Mouse (Mus musculus) adrenal gland (tissue): ENCODE measurements around the gene Tcea2.

Experiments
- intact Hi-C: fragments of 180-260 bp; cut with DNase I; formaldehyde crosslinking; loops from one replicate; pipeline ENCODE4 v1.15.1; 2025

Gene Tcea2

DNA sequence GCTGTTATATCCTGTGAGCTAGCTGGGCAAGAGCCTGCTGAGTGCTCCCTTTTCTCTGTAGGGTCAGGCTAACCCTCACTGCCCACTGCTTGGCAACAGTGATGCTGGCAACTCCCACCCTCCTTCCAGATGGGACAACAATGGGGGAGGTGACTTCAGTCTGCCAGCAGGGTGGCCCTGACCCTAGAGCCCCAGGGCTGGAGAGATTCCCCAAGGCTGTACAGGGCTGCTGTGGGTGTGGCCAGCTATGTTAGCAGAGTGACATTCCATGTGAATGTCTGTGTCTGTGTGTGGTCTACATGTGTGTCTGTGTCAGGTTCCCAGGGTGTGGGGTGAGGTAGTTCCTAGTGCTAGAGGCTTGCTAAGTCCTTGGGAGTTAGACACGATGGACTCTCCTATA, 6.6 kb upstream of the Tcea2 start:
- intact Hi-C loops, result no loop called here

GRCm38 (mm10) chr2:181674934-181675333, 5.2 kb upstream of the Tcea2 start:
- intact Hi-C loops, result loop anchor here (5.0 kb wide), 1 partner anchor 33 kb away; no protein-coding TSS in a partner anchor

- intact Hi-C loops, result loop anchor here (5.0 kb wide), 1 partner anchor 33 kb away; no protein-coding TSS in a partner anchor
Observed at GRCm38 (mm10) chr2:181675454-181675853, 4.7 kb upstream of the Tcea2 start.

DNA sequence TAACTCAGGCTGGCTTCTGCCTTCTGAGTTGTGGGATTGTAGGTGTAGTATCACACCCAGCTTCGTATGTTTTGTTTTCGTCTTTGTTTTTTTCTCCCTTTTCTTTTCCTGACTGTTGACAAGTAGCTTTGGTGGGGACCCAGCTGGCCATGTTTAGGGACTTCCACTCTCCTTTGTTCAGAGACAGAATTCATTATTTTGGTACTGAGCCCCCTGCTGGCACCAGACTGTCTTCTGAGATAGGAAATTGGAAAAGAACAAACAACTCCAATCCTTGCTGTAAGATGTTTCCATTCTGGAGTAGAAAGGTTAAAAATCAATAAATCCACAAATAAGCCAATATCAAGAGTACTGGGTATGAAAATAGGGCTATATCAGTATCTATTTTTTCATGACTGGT, 3.7 kb upstream of the Tcea2 start:
- intact Hi-C loops, result loop anchor here (5.0 kb wide), 1 partner anchor 34 kb away; no protein-coding TSS in a partner anchor

DNA sequence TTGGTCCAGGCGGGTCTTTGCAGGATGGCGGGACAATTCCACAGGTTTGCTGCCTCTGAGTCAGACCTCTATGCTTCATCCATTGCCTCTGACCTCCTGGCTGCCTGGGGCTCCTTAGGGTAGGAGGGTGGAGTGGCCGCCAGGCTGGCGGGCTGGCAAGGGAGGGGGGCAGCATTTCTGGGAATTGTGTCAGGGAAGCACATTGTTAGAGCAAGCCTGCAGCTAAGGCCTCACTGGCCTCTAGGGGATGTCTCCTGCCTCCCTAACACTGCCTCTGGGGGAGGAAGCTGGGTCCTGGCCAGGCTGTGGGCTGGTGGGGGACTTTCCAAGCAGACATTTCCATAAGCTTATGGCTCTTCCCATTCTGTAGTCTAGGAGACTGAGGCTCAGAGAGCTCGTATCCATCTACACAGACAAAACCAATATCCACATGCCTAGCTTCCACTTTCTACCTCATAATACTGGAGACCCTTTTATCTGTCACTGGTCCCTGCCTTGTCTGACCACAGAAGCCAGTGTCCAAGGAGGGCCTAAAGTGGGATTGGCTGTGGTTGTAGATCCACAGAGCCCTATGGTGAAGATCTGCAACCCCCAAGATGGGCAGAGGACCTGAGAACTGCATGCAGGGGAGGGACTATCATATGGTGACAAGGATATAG, 2.9 kb upstream of the Tcea2 start:
- intact Hi-C loops, result loop anchor here (5.0 kb wide), 1 partner anchor 35 kb away; no protein-coding TSS in a partner anchor

GRCm38 (mm10) chr2:181677755-181678098, 2.4 kb upstream of the Tcea2 start:
- intact Hi-C loops, result loop anchor here (2.0 to 5.0 kb wide), 2 partner anchors 19 to 35 kb away; no protein-coding TSS in a partner anchor

- intact Hi-C loops, result loop anchor here (2.0 to 5.0 kb wide), 2 partner anchors 20 to 36 kb away; no protein-coding TSS in a partner anchor
Observed at GRCm38 (mm10) chr2:181678780-181679179, 1.3 kb upstream of the Tcea2 start.

DNA sequence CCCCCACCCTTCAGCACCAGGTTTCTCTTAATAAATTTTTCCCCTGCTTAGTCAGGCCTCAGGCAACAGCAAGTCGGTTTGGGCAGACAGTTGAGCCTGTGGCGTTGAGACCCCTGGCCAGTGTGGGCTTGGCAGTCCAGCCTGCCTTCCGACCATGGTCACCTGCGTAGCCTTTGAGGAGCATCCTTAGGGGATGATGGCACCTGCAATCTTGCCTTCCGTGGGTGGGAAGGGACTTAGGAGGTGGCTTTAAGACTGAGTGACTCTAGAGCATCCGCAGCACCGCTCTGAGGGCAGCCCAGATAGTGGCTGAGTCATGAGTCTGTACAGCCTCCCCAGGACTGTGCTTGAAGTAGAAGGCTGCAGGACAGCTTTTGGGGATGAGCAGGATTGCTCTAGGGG, 607 bp downstream of the Tcea2 start:
- intact Hi-C loops, result no loop called here

DNA sequence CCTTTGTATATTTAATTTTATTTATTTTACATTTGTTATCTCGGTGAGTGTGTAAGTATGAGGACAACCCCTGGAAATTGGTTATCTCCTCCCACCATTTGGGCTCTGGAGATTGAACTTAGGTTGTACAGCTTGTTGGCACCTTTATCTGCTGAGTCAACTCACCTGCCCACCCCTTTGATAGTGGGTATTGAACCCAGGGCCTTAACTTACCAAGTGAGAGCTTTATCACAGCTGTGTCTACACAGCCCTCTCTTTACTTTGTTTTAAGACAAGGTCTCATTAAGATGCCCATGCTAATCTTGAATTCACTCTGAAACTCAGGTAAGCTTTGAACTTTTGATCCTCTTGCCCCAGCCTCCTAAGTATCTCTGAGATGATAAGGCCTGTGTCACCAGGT, 1.9 kb downstream of the Tcea2 start:
- intact Hi-C loops, result no loop called here

DNA sequence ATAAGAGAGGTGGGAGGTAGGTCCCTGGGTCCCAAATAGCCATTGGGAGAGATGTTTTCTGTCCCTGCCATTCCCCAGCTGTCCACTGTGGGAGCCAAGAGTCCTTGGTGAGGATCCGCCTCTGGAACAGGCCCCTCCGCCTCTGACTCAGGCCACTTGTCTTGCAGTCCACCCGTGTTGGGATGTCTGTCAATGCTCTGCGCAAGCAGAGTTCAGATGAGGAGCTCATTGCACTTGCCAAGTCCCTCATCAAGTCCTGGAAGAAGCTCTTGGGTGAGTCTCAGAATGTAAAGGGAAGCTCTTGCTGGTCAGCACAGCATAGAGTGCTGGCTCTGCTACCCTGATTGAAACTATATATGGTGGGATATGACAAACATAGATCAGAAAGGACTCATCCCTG, 3.3 kb downstream of the Tcea2 start:
- intact Hi-C loops, result no loop called here

GRCm38 (mm10) chr2:181684713-181685112, 4.6 kb downstream of the Tcea2 start:
- intact Hi-C loops, result no loop called here

GRCm38 (mm10) chr2:181685686-181686085, 5.6 kb downstream of the Tcea2 start:
- intact Hi-C loops, result no loop called here

GRCm38 (mm10) chr2:181687586-181687985, 7.5 kb downstream of the Tcea2 start:
- intact Hi-C loops, result no loop called here

- intact Hi-C loops, result no loop called here
Observed at GRCm38 (mm10) chr2:181689466-181690160, 9.5 kb downstream of the Tcea2 start.

DNA sequence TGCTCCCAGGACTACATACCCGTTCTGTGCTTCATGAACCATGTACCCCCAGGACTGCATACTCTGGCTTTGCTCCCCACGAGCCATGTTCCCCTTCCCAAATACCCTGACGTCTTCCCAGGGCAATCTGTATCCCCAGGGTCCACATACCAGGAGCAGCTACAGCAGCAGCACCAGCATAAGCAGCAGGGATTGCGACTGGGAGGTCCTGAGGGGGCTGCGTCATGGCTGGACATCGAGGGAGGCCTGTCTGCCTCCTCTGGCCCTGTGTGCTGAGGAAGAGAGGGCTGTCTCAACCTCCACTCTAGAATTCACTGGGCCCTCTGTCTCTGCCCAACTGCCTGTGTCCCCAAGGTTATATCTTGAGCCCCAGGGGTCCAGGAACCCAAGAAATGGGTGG, 11.0 kb downstream of the Tcea2 start:
- intact Hi-C loops, result no loop called here

- intact Hi-C loops, result no loop called here
Observed at GRCm38 (mm10) chr2:181691571-181691970, 11.5 kb downstream of the Tcea2 start.

GRCm38 (mm10) chr2:181692304-181692703, 12.2 kb downstream of the Tcea2 start:
- intact Hi-C loops, result no loop called here

GRCm38 (mm10) chr2:181693339-181694280, 13.5 kb downstream of the Tcea2 start, which contains the start of gene Rgs19:
Gene Rgs19, minus strand, starts transcription at chr2:181693977.
- intact Hi-C loops, result no loop called here

DNA sequence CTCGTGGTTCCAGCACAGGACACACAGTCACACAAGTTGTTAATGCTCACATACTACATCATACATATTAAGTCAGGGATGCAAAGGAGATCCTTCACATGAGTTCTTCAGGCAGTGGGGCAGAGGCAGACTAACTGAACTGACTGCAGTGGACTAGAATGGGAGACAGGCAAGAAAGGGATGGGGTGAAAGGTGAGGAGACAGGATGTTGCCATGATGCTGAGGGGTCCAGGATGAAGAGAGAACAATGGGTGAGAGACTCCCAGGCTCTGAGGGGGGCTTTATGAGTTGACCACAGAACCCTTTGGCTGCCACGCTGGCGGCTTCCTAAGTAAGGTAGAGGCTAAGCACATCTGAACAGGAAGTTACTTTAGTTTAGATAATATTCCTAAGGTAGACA, 14.5 kb downstream of the Tcea2 start:
- intact Hi-C loops, result no loop called here

- intact Hi-C loops, result no loop called here
Observed at GRCm38 (mm10) chr2:181695776-181696175, 15.7 kb downstream of the Tcea2 start.

GRCm38 (mm10) chr2:181696801-181697420, 16.8 kb downstream of the Tcea2 start:
- intact Hi-C loops, result no loop called here
